Mouse (Mus musculus) C2C12 (cell line): ENCODE data around the gene Gls.

Experiments used
- CEBPB ChIP-seq: IDR thresholded peaks from one replicate; pipeline ENCODE4 v1.6.1; 2011; ENCODE audit warnings: low read depth, mild to moderate bottlenecking, control low read depth, moderate library complexity
- CTCF ChIP-seq: IDR thresholded peaks from one replicate; pipeline ENCODE4 v1.5.1; 2011; ENCODE audit not compliant: control insufficient read depth, insufficient read depth, insufficient read length
- MYOG ChIP-seq: IDR thresholded peaks from one replicate; pipeline ENCODE4 v1.6.1; 2011; ENCODE audit not compliant: control insufficient read depth, insufficient read length; ENCODE audit errors: extremely low read depth
- USF1 ChIP-seq: IDR thresholded peaks from one replicate; pipeline ENCODE4 v1.6.1; 2011; ENCODE audit warnings: low read depth, mild to moderate bottlenecking, control low read depth, moderate library complexity

- TF ChIP-seq CTCF (no peak), MYOG (no peak), CEBPB (no peak), USF1 (no peak)
Measured at GRCm38 (mm10) chr1:52251038-52251735, 18.2 kb upstream of the Gls start.
